Mouse (Mus musculus): ENCODE data around the gene Zfp78. TPM values are rescaled to one million over a fixed set of nuclear protein-coding genes. Genes with fewer than 3 reads are reported as not detected.

Gene Zfp78
- 1.3 to 2.5 TPM (median 1.9 TPM) in 4 replicates for total RNA-seq (2023)

DNA sequence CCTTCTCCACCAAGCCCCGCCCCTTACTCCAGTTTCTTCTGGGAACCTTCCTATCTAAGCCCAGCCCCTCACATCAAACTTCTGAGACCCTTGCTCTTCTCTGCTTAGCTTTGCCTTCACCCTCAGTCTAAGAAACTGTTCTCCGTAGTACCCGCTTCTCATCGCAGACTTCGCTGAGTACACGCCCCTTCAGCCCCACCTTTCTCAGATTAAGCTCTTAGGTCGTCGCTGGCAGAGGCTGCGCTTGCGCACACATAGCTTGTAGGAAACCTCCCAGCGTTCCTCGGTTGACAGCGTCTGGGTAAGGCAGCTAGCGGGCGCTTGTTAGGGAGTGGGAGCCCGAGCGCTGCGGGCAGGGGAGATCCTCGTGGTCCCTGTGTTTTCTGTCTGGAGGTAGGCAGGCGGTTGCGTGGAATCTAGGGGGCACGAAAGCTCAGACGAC is at the start of gene Zfp78:
Gene Zfp78 (plus strand): TSS at position 234 of the 442 bp plus-strand sequence.

DNA sequence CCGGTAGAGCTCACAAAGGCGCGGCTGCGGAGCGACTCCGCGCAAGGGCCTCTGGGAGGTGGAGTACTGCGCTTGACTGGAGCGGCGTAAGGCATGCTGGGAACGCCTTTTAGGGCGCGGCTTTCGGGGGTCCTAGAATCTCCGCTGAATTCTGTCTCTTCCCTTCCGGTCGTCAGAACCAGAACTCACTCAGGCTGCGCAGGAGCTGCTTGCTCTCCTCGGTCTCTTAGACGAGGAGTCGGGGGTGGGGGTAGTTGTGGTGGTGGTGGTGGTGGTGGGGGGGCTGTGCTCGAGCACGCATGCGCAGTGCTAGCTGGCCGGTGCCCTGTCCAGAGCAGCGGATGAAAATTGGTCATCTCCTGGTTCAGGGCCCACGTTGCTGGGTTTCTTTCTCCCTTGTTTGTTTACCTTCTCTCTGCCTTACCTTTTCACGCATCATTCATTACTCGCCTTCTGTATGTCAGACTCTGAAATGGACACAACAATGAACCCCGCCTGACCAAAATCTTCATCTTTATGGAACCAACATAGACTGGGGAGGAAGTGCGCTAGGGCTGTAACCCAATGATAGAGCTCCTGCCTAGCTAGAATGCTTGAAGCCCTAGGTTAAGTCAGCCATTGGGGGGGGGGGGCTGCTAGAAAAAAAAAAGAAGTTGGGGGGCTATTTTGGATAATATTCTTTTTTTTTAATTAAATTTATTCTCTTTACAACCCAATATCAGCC is 31.7 kb upstream of the Zfp78 start, which contains the start of gene Zfp583:
Gene Zfp583 (minus strand): TSS at position 53 of the 724 bp plus-strand sequence.

DNA sequence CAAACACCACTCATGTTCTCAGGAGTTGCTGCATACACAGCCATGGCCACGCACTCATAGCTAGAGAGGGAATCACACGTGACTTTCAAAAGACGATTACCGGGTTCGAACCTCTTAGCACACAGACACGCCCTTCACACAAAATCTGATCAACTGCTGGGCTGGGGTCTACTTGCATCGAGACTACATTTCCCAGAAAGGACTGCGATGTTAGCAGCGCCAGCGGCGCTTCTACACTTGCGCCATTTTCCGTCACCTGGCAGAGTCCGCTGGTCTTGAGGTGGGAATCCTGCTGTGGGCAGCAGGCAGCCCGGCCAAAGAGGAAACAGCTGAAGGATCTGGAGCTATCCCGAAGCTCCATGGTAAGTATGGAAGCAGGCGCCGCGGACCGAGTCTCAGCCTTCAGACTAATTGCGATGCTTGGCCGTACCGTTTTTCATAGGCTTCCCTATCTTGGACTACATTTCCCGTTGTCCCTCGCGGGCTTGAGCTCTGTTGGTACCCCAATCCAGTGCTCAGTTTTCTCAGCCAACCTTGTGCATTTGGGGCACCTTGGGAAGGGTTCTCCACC is 19.5 kb upstream of the Zfp78 start, which contains the start of gene Gm3854:
Gene Gm3854 (plus strand): TSS at position 259 of the 571 bp plus-strand sequence.

DNA sequence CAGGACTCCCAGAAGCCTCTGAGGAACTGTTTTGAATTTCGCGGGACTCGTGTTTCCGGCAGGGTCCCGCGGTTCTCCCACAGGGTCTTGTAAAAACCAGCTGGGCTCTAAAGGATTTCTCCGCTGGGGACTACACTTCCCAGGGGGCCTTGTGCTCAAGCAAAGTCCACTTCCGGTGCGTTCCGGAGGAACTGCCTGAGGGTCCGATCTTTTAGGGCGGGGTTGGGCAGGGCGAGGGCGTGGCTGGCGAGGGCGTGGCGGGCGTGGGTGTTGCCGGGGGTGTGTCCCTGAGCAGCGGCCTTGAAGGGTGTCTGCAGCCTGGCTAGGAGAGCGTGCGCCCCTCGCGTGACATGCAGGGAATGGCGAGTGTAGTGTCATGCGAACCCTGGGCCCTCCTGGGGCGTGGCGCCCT is 20.0 kb downstream of the Zfp78 start, which contains the start of gene Zfp28:
Gene Zfp28 (plus strand): TSS at position 252 of the 412 bp plus-strand sequence.

DNA sequence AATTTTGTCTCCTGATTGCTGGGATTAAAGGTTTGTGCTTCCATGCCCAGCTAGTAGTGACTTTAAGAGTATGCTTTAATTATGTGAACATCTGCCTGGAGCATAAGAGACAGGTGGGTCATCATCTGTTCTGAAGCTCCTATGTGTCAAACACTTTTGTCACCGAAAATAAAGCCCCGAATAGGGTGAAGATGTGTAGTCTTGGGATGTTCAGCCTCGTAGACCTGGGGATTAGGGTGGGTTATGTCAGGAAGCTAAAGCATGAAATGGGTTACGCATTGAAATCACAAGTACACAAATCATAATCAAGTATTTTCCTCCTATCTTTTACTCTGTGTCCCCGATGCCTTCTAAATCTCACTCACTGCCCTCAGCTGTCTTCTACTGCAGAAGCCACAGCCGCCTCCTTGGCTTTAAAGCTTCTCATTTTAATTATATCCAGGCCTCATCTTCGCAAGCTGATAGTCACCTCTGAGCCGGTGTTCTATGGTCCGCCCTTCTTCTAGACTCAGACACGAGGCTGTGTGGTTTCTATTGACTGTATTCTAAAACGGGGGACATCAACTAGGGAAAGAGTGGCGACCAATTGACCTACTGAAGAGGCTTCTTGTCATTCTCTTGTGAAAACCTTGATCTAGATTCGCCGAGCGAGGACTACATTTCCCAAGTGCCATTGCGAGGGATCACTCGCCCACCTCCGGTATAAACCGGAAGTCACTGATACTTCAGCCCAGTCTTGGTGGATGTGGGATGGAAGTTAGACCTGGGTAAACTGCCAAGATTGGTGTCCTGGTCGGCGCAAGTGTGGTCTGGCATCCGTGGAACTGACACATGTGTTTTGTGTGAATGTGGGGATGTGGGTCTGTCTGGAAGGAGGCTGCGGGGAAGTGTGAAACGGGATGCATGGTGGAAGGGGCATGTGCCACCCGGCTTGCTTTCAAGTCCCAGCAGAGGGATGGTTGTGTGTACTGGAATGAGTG is 35.2 kb downstream of the Zfp78 start, which contains the start of gene Smim17:
Gene Smim17 (plus strand): TSS at position 720 of the 980 bp plus-strand sequence.

DNA sequence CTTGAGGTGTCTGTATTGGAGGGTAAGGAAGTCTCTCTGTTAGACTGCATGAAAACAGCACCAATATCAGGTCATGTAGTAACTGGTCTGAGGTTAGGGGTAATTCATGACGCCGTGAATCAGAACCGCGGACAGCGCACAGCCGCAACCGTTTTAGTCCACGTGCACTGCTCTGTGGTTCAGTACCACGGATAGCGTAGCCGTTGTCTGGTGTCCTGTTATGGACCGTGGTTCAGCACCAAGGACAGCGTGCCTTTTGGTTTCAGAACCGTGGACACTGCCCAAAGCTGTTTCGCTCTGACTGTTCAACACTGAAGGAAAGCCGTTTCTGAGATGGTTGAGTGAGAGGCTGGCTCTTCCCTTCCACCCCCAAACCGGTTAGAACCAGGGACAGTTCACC is 47.0 kb downstream of the Zfp78 start, which contains the start of gene Gm20715:
Gene Gm20715 (plus strand): TSS at position 235 of the 400 bp plus-strand sequence.

Other genes with a start within 250 kb of the Zfp78 start
- 28.4 to 46.4 TPM (median 39.7 TPM) in 4 replicates for gene Zfp787, start 207.3 kb upstream of the Zfp78 start, total RNA-seq (2023)
- 18.7 to 33.8 TPM (median 27.6 TPM) in 4 replicates for gene Zfp444, start 191.1 kb upstream of the Zfp78 start, total RNA-seq (2023)
- gene Galp, start 166.2 kb upstream of the Zfp78 start, total RNA-seq (2023), result not detected in 4 replicates
- not detected in 4 replicates for gene Zscan5b, start 141.0 kb upstream of the Zfp78 start, total RNA-seq (2023)
- gene Epp13, start 110.6 kb upstream of the Zfp78 start, total RNA-seq (2023), result not detected in 4 replicates
- gene Zfp667, start 76.7 kb upstream of the Zfp78 start, total RNA-seq (2023), result 9.2 to 14.2 TPM (median 10.2 TPM) in 4 replicates
- gene Zfp583, start 32.0 kb upstream of the Zfp78 start, total RNA-seq (2023), result 1.1 to 4.4 TPM (median 1.3 TPM) in 4 replicates
- gene Gm3854, start 19.5 kb upstream of the Zfp78 start, total RNA-seq (2023), result 0.25 to 0.63 TPM (median 0.53 TPM) in 4 replicates
- 3.2 to 7.0 TPM (median 5.5 TPM) in 4 replicates for gene Zfp28, start 20.0 kb downstream of the Zfp78 start, total RNA-seq (2023)
- 1.2 TPM in 1 of 4 replicates, not detected in the others for gene Smim17, start 35.4 kb downstream of the Zfp78 start, total RNA-seq (2023)
- not detected in 4 replicates for gene Gm20715, start 47.0 kb downstream of the Zfp78 start, total RNA-seq (2023)
- not detected in 4 replicates for gene Olfr1344, start 75.4 kb downstream of the Zfp78 start, total RNA-seq (2023)
- not detected in 4 replicates for gene Olfr1336, start 92.9 kb downstream of the Zfp78 start, total RNA-seq (2023)
- gene Olfr1346, start 103.8 kb downstream of the Zfp78 start, total RNA-seq (2023), result not detected in 4 replicates
- not detected in 4 replicates for gene Olfr5, start 123.7 kb downstream of the Zfp78 start, total RNA-seq (2023)
- not detected in 4 replicates for gene Olfr1347, start 136.5 kb downstream of the Zfp78 start, total RNA-seq (2023)
- not detected in 4 replicates for gene Olfr1348, start 145.5 kb downstream of the Zfp78 start, total RNA-seq (2023)
- gene Olfr1349, start 159.7 kb downstream of the Zfp78 start, total RNA-seq (2023), result not detected in 4 replicates
- not detected in 4 replicates for gene Olfr1350, start 201.6 kb downstream of the Zfp78 start, total RNA-seq (2023)

Data from B cell, adult 62 days (primary cell).